Mouse (Mus musculus) limb, embryonic 14.5 days (tissue): ENCODE measurements at regions not wholly inside any gene's neighbourhood (a gene's known extent, or its start where the extent isn't known, plus 50 kb on each side); places are given as distances from the start of the nearest gene placed in this dataset.

Source experiments
- ATAC-seq: fragments of 200-750 bp; cut with Nextera tagmentation; 2 replicates; pipeline ENCODE4 v1.8.0; 2017; ENCODE audit warnings: low read depth, moderate number of reproducible peaks, moderate TSS enrichment; ENCODE audit not compliant: low FRiP score
- DNase-seq: peaks from one replicate; pipeline ENCODE4 v3.0.0-alpha.2; 2015; ENCODE audit warnings: low spot score
- H3K27ac ChIP-seq: fragments of 300-500 bp; sonication (generic); replicated peaks from 2 replicates; pipeline ENCODE4 v1.5.1; 2014; ENCODE audit warnings: low read depth, mild to moderate bottlenecking, low read length, moderate library complexity, mixed read lengths
- H3K27me3 ChIP-seq: fragments of 300-500 bp; sonication (generic); 2 replicates; pipeline ENCODE4 v1.6.1; 2014; ENCODE audit warnings: low read length, mixed read lengths; ENCODE audit not compliant: control insufficient read depth, insufficient read depth
- H3K36me3 ChIP-seq: fragments of 300-500 bp; sonication (generic); 2 replicates; pipeline ENCODE4 v1.6.1; 2014; ENCODE audit warnings: mild to moderate bottlenecking, low read length, moderate library complexity, mixed read lengths; ENCODE audit not compliant: control insufficient read depth, insufficient read depth
- H3K4me1 ChIP-seq: fragments of 300-500 bp; sonication (generic); 2 replicates; pipeline ENCODE4 v1.6.1; 2014; ENCODE audit warnings: antibody characterized with exemption, low read length, mixed read lengths; ENCODE audit not compliant: control insufficient read depth, insufficient read depth
- H3K4me2 ChIP-seq: fragments of 300-500 bp; sonication (generic); replicated peaks from 2 replicates; pipeline ENCODE4 v1.6.1; 2014; ENCODE audit warnings: low read depth, mild to moderate bottlenecking, low read length, moderate library complexity; ENCODE audit not compliant: severe bottlenecking
- H3K4me3 ChIP-seq: fragments of 300-500 bp; sonication (generic); replicated peaks from 2 replicates; pipeline ENCODE4 v1.5.1; 2014; ENCODE audit warnings: low read length
- H3K9ac ChIP-seq: fragments of 300-500 bp; sonication (generic); 2 replicates; pipeline ENCODE4 v1.6.1; 2014; ENCODE audit warnings: mild to moderate bottlenecking, low read depth, low read length, moderate library complexity; ENCODE audit not compliant: severe bottlenecking
- H3K9me3 ChIP-seq: fragments of 300-500 bp; sonication (generic); 2 replicates; pipeline ENCODE4 v1.6.1; 2016; ENCODE audit warnings: low read length; ENCODE audit not compliant: control insufficient read depth
- POLR2A ChIP-seq: fragments of 200-500 bp; IDR thresholded peaks from 2 replicates; pipeline ENCODE4 v1.8.0; 2012; ENCODE audit warnings: inconsistent platforms, mild to moderate bottlenecking, moderate library complexity, borderline replicate concordance; ENCODE audit not compliant: insufficient read depth, insufficient read length; ENCODE audit errors: extremely low read depth
- WGBS: fragments of 180-500 bp; shearing (Covaris S2); extraction: QIAGEN DNeasy Blood & Tissue Kit; methylation state at CpG from one replicate; pipeline ENCODE4 v1.1.7; 2014; 5-methylcytosine and 5-hydroxymethylcytosine counted together

DNA sequence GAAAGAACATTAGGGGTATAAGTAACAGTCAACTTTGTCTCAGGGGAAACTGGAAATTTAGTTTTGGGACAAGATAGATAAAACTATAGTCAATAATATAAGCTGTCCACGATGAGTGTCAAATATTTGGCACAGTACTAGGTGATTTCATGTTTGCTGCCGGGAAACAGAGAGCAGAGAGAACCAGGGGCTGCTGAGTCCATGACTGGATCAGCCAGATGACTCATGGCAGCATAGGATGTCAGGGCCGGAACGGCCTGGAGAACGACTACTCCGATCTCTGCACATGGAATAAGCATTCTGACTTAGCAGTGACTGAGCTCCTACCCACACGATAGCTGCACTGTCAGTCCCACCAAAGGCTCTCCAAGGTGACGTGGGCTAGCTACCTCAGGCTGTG lies 197.6 kb upstream of the Bmper start:
- Histone ChIP-seq H3K27ac (no peak overlapping the region), H3K4me2 (no peak overlapping the region), H3K27me3 (no peaks in the 10 kb centered on the region), H3K4me1 (peaks cover 7% of the 10 kb centered on the region), H3K9ac (no peak overlapping the region), H3K4me3 (no peak overlapping the region), H3K36me3 (no peaks in the 10 kb centered on the region), H3K9me3 (no peaks in the 10 kb centered on the region)
- WGBS = 88% methylated on average over 8 of the region's 8 CpGs
- DNase-seq (no peak), ATAC-seq (no peak)
- TF ChIP-seq POLR2A = no peak

DNA sequence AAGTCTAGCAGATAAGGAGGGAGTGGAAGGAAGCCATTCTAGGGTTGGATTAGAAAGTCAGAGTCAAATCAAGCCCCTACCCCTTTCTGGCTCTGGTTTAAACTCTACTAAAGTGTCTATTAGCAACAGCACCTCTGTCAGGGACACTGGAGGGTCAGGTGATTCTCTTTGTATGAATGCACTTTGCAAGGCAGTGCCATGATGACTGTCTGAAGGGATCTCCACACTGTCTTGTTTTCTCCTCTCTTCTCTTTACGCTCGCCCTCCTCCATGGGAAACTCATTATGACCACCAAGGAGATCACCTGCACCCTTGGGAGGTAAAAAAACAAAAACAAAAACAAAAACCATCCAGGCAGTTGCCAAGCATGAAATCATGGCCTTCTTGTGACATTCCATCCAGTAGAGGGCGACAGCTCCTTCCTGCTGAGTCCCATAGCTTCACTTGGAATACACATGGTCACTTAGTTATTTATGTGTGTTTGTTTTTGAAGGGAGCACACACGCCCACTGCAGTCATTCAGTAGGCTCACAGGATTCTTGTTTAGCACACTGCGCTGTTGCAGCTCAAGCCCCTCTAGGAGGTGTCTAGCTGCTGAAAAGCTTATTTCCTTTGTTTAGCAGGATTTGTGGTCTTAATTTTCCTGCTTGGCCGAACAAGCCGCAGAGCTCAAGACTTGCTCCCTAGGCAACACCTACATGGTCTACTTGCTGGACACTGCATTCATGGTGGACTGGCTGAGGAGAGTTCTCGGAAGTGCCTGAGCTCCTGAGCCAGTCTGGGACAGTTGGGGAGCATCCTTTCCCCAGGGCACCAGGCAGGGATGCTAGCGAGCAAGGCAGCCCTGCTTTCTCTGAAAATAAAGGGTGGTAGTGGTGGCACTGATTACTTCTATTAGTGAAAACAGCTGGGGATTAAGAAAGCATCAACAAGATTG lies 195.2 kb upstream of the Bmper start:
- no peaks in the 10 kb centered on the region for H3K9me3 ChIP-seq
- H3K27ac ChIP-seq = no peak overlapping the region
- peaks cover 16% of the 10 kb centered on the region for H3K4me1 ChIP-seq
- H3K4me2 ChIP-seq = no peak overlapping the region
- TF ChIP-seq POLR2A = no peak
- ATAC-seq (no peak), DNase-seq (peak; percentile 73)
- no peak overlapping the region for H3K4me3 ChIP-seq
- no peak overlapping the region for H3K9ac ChIP-seq
- H3K36me3 ChIP-seq = no peaks in the 10 kb centered on the region
- WGBS = 69% methylated on average over 9 of the region's 9 CpGs
- H3K27me3 ChIP-seq = no peaks in the 10 kb centered on the region

DNA sequence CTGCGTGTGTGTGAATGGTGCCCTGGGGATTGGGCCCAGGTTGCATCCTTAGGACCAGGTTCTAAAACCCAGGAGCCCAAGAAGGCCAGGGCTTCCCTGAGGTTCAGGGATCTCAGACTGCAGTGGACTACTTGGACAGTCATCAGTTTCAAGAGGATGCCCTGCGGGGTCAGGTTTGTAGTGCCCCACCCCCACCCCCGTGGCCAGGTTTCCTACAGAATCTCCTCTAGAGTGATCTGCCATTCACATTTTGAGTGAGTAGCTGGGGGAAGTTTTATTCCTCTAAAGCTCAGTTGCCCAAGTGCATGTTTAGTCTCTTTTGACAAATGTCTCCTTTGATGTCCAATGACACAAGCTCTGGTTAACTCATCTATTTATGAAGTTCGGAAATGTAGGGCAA lies 193.5 kb upstream of the Bmper start:
- no peak for ATAC-seq
- no peak overlapping the region for H3K9ac ChIP-seq
- H3K36me3 ChIP-seq = no peaks in the 10 kb centered on the region
- 66% methylated on average over 4 of the region's 4 CpGs for WGBS
- H3K9me3 ChIP-seq = no peaks in the 10 kb centered on the region
- TF ChIP-seq POLR2A = no peak
- no peak for DNase-seq
- H3K27ac ChIP-seq = no peak overlapping the region
- no peak overlapping the region for H3K4me3 ChIP-seq
- H3K4me2 ChIP-seq = no peak overlapping the region
- peaks cover 16% of the 10 kb centered on the region for H3K4me1 ChIP-seq
- no peaks in the 10 kb centered on the region for H3K27me3 ChIP-seq

GRCm38 (mm10) chr9:23030138-23030537 lies 192.7 kb upstream of the Bmper start:
- DNase-seq (no peak), ATAC-seq (no peak)
- 48% methylated on average over 11 of the region's 11 CpGs for WGBS
- Histone ChIP-seq H3K27me3 (no peaks in the 10 kb centered on the region), H3K9me3 (no peaks in the 10 kb centered on the region), H3K4me2 (no peak overlapping the region), H3K27ac (no peak overlapping the region), H3K36me3 (no peaks in the 10 kb centered on the region), H3K4me3 (no peak overlapping the region), H3K4me1 (peaks cover 16% of the 10 kb centered on the region), H3K9ac (no peak overlapping the region)
- no peak for TF ChIP-seq POLR2A

DNA sequence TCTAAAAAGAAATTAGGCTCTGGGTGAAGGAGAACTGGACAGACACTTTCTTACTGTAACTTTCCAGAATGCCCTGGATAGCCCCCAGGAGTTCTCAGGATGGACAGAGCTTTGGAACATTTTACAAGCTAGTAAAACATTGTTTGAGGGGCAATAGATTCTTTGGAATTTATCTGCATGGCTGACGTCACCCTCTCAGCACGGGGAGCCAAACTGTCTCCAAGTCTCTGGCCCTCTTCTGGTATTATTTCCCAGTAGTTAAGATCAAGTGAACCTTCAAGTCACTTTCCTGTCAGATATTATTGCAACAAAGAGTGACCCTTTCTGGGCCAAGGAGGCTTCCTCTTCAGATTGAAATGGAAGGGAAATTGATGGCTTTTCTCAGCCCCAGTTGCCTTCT lies 192.3 kb upstream of the Bmper start:
- H3K4me3 ChIP-seq = no peak overlapping the region
- H3K36me3 ChIP-seq = no peaks in the 10 kb centered on the region
- H3K4me2 ChIP-seq = no peak overlapping the region
- no peak overlapping the region for H3K9ac ChIP-seq
- H3K9me3 ChIP-seq = no peaks in the 10 kb centered on the region
- 16% methylated on average over 2 of the region's 2 CpGs for WGBS
- no peaks in the 10 kb centered on the region for H3K27me3 ChIP-seq
- ATAC-seq (no peak), DNase-seq (peak; percentile 45)
- 0 out of 2 replicates have a peak overlapping the region, but pooled peaks have one; percentile 15 for H3K27ac ChIP-seq
- peaks cover 17% of the 10 kb centered on the region for H3K4me1 ChIP-seq
- no peak for TF ChIP-seq POLR2A
